Mouse (Mus musculus) midbrain, embryonic 13.5 days (tissue): ENCODE data around the gene St6galnac3. TPM values are rescaled to one million over a fixed set of nuclear protein-coding genes. Genes with fewer than 3 reads are reported as not detected.

Experiments used
- ATAC-seq: fragments of 200-750 bp; cut with Nextera tagmentation; 2 replicates; pipeline ENCODE4 v1.8.0; 2017; ENCODE audit warnings: mild to moderate bottlenecking, moderate TSS enrichment, moderate library complexity
- H3K27ac ChIP-seq: fragments of 300-500 bp; sonication (generic); 2 replicates; pipeline ENCODE4 v1.5.1; 2015; ENCODE audit warnings: inconsistent platforms, mild to moderate bottlenecking, moderate library complexity
- H3K27me3 ChIP-seq: fragments of 300-500 bp; sonication (generic); 2 replicates; pipeline ENCODE4 v1.6.1; 2015; ENCODE audit warnings: mild to moderate bottlenecking, inconsistent platforms
- H3K36me3 ChIP-seq: fragments of 300-500 bp; sonication (generic); 2 replicates; pipeline ENCODE4 v1.6.1; 2015; ENCODE audit warnings: mild to moderate bottlenecking, inconsistent platforms
- H3K4me1 ChIP-seq: fragments of 300-500 bp; sonication (generic); replicated peaks from 2 replicates; pipeline ENCODE4 v1.6.1; 2015; ENCODE audit warnings: inconsistent platforms
- H3K4me2 ChIP-seq: fragments of 300-500 bp; sonication (generic); replicated peaks from 2 replicates; pipeline ENCODE4 v1.6.1; 2015; ENCODE audit warnings: moderate library complexity, mild to moderate bottlenecking, inconsistent platforms
- H3K4me3 ChIP-seq: fragments of 300-500 bp; sonication (generic); replicated peaks from 2 replicates; pipeline ENCODE4 v1.5.1; 2015; ENCODE audit warnings: mild to moderate bottlenecking, inconsistent platforms
- H3K9ac ChIP-seq: fragments of 300-500 bp; sonication (generic); replicated peaks from 2 replicates; pipeline ENCODE4 v1.6.1; 2015; ENCODE audit warnings: mild to moderate bottlenecking, inconsistent platforms
- H3K9me3 ChIP-seq: fragments of 300-500 bp; sonication (generic); 2 replicates; pipeline ENCODE4 v1.6.1; 2016; ENCODE audit warnings: mild to moderate bottlenecking, inconsistent platforms
- WGBS: fragments of 180-500 bp; shearing (Covaris S2); methylation state at CpG from one replicate; pipeline ENCODE4 v1.1.7; 2015; 5-methylcytosine and 5-hydroxymethylcytosine counted together
- polyA plus RNA-seq: library from polyadenylated mRNA; unstranded; fragments of >200 nt; fragmentation: Nextera tagmentation; extraction: Ambion mirVana; gene quantifications from 2 replicates; pipeline ENCODE4 v1.2.1, GENCODE M21; 2015

The St6galnac3 gene
- polyA plus RNA-seq, 1 experiment from 2014 or later: 26.7 TPM

DNA sequence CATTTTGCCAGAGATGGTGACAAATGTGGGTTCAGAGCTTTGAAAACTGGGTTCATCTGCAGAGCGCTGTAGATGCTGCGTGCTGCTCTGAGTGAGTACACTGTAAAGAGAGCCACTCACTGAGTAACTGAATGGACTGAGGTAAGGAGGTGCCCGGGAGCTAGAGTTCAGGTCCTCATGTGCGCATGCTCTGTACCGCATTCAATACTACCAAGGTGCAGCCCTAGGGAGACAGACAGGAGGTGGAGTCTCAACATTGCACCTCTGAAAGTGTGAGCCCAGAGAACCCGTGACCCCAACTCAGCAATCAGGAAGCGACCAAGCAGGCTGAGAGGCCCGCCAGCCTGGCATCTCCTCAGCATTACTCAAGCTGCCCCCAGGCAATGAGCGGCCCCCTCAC is 62.2 kb downstream of the St6galnac3 start:
- no peak for ATAC-seq
- no peak overlapping the region for H3K4me3 ChIP-seq
- H3K4me1 ChIP-seq: peaks cover 30% of the 10 kb centered on the region
- H3K4me2 ChIP-seq: no peak overlapping the region
- H3K36me3 ChIP-seq: no peaks in the 10 kb centered on the region
- H3K27ac ChIP-seq: no peak overlapping the region
- WGBS: 89% methylated on average over 9 of the region's 9 CpGs
- H3K9me3 ChIP-seq: no peaks in the 10 kb centered on the region
- H3K9ac ChIP-seq: no peak overlapping the region
- 0 out of 2 replicates have a peak, but pooled peaks cover 3% of the 10 kb centered on the region for H3K27me3 ChIP-seq

- H3K27ac ChIP-seq: no peak overlapping the region
- ATAC-seq: no peak
- H3K4me1 ChIP-seq: peaks cover 34% of the 10 kb centered on the region
- H3K9me3 ChIP-seq: no peaks in the 10 kb centered on the region
- no peak overlapping the region for H3K4me3 ChIP-seq
- H3K4me2 ChIP-seq: no peak overlapping the region
- no peaks in the 10 kb centered on the region for H3K36me3 ChIP-seq
- 83% methylated on average over 7 of the region's 7 CpGs for WGBS
- H3K27me3 ChIP-seq: 0 out of 2 replicates have a peak, but pooled peaks cover 3% of the 10 kb centered on the region
- no peak overlapping the region for H3K9ac ChIP-seq
These were observed 63.0 kb downstream of the St6galnac3 start for GRCm38 (mm10) chr3:153661927-153662326.

DNA sequence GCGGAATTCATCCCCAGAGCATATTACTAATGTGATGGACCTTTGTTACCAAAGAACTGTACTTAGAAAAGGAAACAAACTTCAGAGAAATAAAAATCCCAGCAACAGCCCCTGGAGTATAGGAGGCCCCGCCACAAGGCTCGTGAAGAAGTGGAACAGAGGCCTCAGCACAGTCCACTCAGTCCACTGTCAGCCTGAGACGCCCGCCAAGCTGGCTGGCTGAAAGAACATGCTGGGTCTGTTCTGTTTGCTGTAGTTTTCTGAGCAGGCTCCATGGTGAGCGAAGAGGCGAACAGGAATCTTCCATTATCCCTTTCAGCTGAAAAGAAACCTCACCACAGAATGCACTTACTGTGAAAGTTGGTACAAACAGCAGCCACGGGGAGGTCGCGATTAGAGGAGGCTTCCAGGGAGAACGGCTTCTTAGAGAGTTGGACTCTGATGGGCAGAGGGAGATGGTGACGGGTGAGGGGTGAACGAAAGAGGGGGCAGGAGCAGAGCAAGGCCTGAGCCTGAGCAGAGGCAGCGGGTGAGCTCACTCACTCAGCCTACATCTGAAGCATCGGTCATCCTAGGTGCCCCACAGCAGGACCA is 65.3 kb downstream of the St6galnac3 start:
- Histone ChIP-seq H3K36me3 (no peaks in the 10 kb centered on the region), H3K9ac (0 out of 2 replicates have a peak overlapping the region, but pooled peaks have one; percentile 23), H3K27ac (no peak overlapping the region; the same call in 1 of the 2 replicates), H3K4me2 (no peak overlapping the region), H3K4me1 (peaks cover 34% of the 10 kb centered on the region), H3K4me3 (no peak overlapping the region), H3K9me3 (no peaks in the 10 kb centered on the region), H3K27me3 (0 out of 2 replicates have a peak, but pooled peaks cover 7% of the 10 kb centered on the region)
- ATAC-seq: peak; percentile 48
- WGBS: 36% methylated on average over 15 of the region's 15 CpGs

DNA sequence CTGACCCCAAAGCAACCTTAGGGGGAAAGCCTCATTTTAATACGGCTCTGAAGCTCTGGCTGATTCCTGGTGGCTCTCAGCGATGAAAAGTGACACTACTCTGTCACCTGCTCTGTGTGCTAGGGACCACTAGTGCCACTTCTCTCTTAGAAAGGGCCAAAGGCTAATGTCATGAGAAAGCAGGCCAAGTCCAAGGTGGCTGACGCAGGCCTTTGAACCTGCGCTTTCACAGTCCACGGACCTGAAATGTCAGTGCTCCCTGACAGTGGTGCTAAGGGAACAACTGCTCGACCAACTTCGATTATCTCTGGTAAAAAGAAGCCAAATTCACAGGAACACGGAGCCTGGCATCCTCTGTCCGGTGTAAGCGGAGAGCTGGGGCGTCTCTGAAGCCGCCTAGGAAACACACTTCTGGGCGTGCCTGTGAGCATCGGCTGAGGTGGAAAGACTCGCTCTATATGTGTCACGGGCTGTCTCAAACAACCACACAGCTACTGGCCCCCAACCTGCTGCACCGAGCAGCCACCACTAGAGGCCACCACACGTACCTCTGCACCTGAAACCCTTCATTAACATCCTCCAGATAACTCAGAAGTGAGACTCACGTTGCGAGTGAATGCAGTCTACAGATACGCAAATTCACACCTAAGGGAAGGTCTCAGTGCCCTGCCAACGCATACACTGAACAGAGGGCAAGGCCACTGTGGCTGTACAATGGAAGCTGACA is 66.8 kb downstream of the St6galnac3 start:
- WGBS: 72% methylated on average over 22 of the region's 22 CpGs
- Histone ChIP-seq H3K27me3 (0 out of 2 replicates have a peak, but pooled peaks cover 7% of the 10 kb centered on the region), H3K4me1 (peaks cover 33% of the 10 kb centered on the region), H3K9ac (no peak overlapping the region), H3K4me3 (no peak overlapping the region), H3K36me3 (no peaks in the 10 kb centered on the region), H3K9me3 (no peaks in the 10 kb centered on the region), H3K4me2 (no peak overlapping the region), H3K27ac (no peak overlapping the region)
- ATAC-seq: no peak; the same call in 1 of the 2 replicates

DNA sequence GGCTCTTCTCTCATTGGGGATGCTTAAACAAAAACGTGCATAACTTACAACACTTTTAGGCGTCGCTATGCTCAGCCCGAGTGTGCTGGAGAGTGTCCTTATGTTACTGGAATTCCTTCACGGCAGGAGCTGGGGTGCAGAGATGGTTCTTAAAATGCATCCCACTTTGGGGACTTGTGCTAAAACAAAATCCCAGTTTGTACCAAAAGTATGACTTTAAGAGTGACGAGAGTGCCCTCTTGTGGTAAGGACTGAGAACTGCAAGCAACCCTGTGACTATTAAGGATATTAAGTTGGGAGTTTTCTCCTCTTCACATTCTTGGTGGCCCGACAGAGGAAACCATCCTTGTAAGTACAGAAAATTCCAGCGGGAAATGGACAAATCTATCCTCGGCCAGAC is 69.9 kb downstream of the St6galnac3 start:
- no peak overlapping the region for H3K27ac ChIP-seq
- 0 out of 2 replicates have a peak, but pooled peaks cover 7% of the 10 kb centered on the region for H3K27me3 ChIP-seq
- H3K9me3 ChIP-seq: no peaks in the 10 kb centered on the region
- ATAC-seq: no peak
- H3K36me3 ChIP-seq: no peaks in the 10 kb centered on the region
- 31% methylated on average over 9 of the region's 9 CpGs for WGBS
- no peak overlapping the region for H3K9ac ChIP-seq
- no peak overlapping the region for H3K4me2 ChIP-seq
- H3K4me3 ChIP-seq: no peak overlapping the region
- peaks cover 45% of the 10 kb centered on the region for H3K4me1 ChIP-seq

GRCm38 (mm10) chr3:153652850-153653249 is 72.1 kb downstream of the St6galnac3 start:
- H3K9ac ChIP-seq: no peak overlapping the region
- WGBS: 80% methylated on average over 3 of the region's 3 CpGs

GRCm38 (mm10) chr3:153648713-153649112 is 76.3 kb downstream of the St6galnac3 start:
- Histone ChIP-seq H3K9me3 (no peaks in the 10 kb centered on the region), H3K4me1 (peaks cover 30% of the 10 kb centered on the region), H3K4me2 (no peak overlapping the region), H3K27me3 (no peaks in the 10 kb centered on the region), H3K27ac (no peak overlapping the region), H3K9ac (no peak overlapping the region), H3K4me3 (no peak overlapping the region), H3K36me3 (no peaks in the 10 kb centered on the region)
- 55% methylated on average over 8 of the region's 8 CpGs for WGBS
- ATAC-seq: no peak

More at GRCm38 (mm10) chr3:153652850-153653249, 72.1 kb downstream of the St6galnac3 start:
- H3K4me1 ChIP-seq: peaks cover 37% of the 10 kb centered on the region
- no peak overlapping the region for H3K4me3 ChIP-seq
- no peak for ATAC-seq
- H3K4me2 ChIP-seq: no peak overlapping the region
- no peaks in the 10 kb centered on the region for H3K9me3 ChIP-seq
- H3K36me3 ChIP-seq: no peaks in the 10 kb centered on the region
- no peak overlapping the region for H3K27ac ChIP-seq
- 0 out of 2 replicates have a peak, but pooled peaks cover 5% of the 10 kb centered on the region for H3K27me3 ChIP-seq

GRCm38 (mm10) chr3:153645803-153646202 is 79.2 kb downstream of the St6galnac3 start:
- Histone ChIP-seq H3K27me3 (no peaks in the 10 kb centered on the region), H3K27ac (no peak overlapping the region), H3K4me3 (no peak overlapping the region), H3K36me3 (no peaks in the 10 kb centered on the region), H3K4me2 (no peak overlapping the region), H3K4me1 (peaks cover 42% of the 10 kb centered on the region), H3K9me3 (no peaks in the 10 kb centered on the region), H3K9ac (no peak overlapping the region)
- ATAC-seq: no peak
- 73% methylated on average over 7 of the region's 7 CpGs for WGBS

DNA sequence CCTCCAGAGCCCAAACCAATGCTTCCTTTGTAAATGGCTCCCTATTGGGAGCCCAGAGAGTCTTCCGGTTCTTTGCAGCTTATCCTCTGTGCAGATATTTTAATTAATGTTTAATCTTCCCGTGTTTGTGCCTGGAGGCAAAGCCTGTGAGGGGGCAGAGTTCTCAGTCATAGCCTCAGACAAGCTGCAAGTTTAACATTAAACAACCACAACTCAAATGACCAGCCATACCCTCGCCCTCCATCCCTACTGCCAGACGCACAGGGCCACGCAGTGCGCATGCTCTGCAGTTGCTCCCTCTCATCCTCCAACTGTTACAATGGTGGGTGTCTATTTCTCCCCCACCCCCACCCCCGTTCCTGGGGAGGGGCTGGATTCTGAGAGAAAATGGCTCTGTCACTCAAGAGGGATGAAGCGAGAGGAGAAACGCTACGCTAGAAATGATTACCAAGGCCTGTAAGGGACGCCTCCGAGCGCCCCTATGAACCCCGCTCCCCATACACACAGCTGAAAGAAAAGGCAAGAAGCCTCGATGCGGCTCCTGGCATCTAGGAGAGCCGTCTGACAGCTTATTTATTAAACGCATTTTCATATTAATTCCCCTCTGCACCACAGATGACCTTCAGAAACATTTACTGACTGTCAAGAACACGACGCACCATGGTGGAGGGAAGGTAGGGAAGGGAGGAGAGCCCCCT is 81.0 kb downstream of the St6galnac3 start:
- peak overlapping the region; percentile 25; the same call in 1 of the 2 replicates for H3K27ac ChIP-seq
- no peaks in the 10 kb centered on the region for H3K9me3 ChIP-seq
- 63% methylated on average over 20 of the region's 20 CpGs for WGBS
- H3K4me2 ChIP-seq: no peak overlapping the region
- ATAC-seq: peak; percentile 74
- no peak overlapping the region for H3K9ac ChIP-seq
- H3K4me3 ChIP-seq: no peak overlapping the region
- H3K27me3 ChIP-seq: no peaks in the 10 kb centered on the region
- peaks cover 41% of the 10 kb centered on the region for H3K4me1 ChIP-seq
- no peaks in the 10 kb centered on the region for H3K36me3 ChIP-seq

DNA sequence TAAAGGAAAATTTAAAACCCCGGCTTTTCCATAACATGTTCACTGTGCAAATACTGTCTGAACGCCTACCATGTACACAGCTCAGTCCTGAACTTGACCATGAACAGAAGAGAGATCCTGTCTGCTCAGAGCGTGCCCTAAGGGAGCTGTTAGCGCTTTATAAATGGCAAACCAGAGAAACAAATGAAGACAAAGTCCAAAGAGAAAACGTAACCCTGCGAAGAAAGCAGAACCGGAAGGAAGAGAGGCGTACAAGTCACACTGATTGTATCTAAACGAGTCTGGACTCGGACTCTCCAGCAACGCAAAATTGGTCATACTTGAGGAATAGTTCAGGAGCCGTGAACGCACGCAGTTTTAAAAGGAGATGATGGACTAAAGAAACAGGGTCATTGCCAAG is 82.1 kb downstream of the St6galnac3 start:
- H3K4me3 ChIP-seq: no peak overlapping the region
- H3K4me1 ChIP-seq: peaks cover 34% of the 10 kb centered on the region
- H3K27me3 ChIP-seq: no peaks in the 10 kb centered on the region
- no peaks in the 10 kb centered on the region for H3K36me3 ChIP-seq
- ATAC-seq: no peak
- no peak overlapping the region for H3K9ac ChIP-seq
- WGBS: 94% methylated on average over 14 of the region's 14 CpGs
- H3K9me3 ChIP-seq: no peaks in the 10 kb centered on the region
- 0 out of 2 replicates have a peak overlapping the region, but pooled peaks have one; percentile 25 for H3K27ac ChIP-seq
- H3K4me2 ChIP-seq: no peak overlapping the region

GRCm38 (mm10) chr3:153641805-153642204 is 83.2 kb downstream of the St6galnac3 start:
- ATAC-seq: no peak
- H3K4me3 ChIP-seq: no peak overlapping the region
- no peak overlapping the region for H3K9ac ChIP-seq
- no peaks in the 10 kb centered on the region for H3K27me3 ChIP-seq
- H3K36me3 ChIP-seq: no peaks in the 10 kb centered on the region
- H3K27ac ChIP-seq: 0 out of 2 replicates have a peak overlapping the region, but pooled peaks have one; percentile 17
- H3K4me1 ChIP-seq: peaks cover 34% of the 10 kb centered on the region
- no peaks in the 10 kb centered on the region for H3K9me3 ChIP-seq
- no peak overlapping the region for H3K4me2 ChIP-seq
- 36% methylated on average over 5 of the region's 5 CpGs for WGBS

- H3K27ac ChIP-seq: no peak overlapping the region
- H3K4me1 ChIP-seq: peaks cover 18% of the 10 kb centered on the region
- no peak overlapping the region for H3K4me2 ChIP-seq
- no peak overlapping the region for H3K4me3 ChIP-seq
- H3K9me3 ChIP-seq: no peaks in the 10 kb centered on the region
- WGBS: 50% methylated on average over 1 of the region's 1 CpGs
- ATAC-seq: no peak
- no peak overlapping the region for H3K9ac ChIP-seq
- no peaks in the 10 kb centered on the region for H3K27me3 ChIP-seq
- H3K36me3 ChIP-seq: no peaks in the 10 kb centered on the region
These were observed 87.6 kb downstream of the St6galnac3 start for GRCm38 (mm10) chr3:153637336-153637735.
